Mouse (Mus musculus): ENCODE measurements at regions not wholly inside any gene's neighbourhood (a gene's known extent, or its start where the extent isn't known, plus 50 kb on each side); places are given as distances from the start of the nearest gene placed in this dataset.

GRCm38 (mm10) chr1:128472713-128473230 is 55.6 kb upstream of the Dars start:
- TF ChIP-seq EP300 (IDR thresholded peaks at IDR 0.05) (no peak), CTCF (IDR thresholded peaks at IDR 0.05) (no peak)
